Mouse (Mus musculus) lung, embryonic 16.5 days (tissue): Measurements from ENCODE around the gene Ssr4. TPM values are rescaled to one million over a fixed set of nuclear protein-coding genes. Genes with fewer than 3 reads are reported as not detected.
A peak's percentile ranks its signal among the peaks of the same experiment; 100 is the strongest.

Experiments
- ATAC-seq: fragments of 200-750 bp; cut with Nextera tagmentation; 2 replicates; pipeline ENCODE4 v1.8.0; 2017; ENCODE audit warnings: low read depth, mild to moderate bottlenecking, moderate library complexity
- H3K27ac ChIP-seq: fragments of 300-500 bp; sonication (generic); 2 replicates; pipeline ENCODE4 v1.5.1; 2014; ENCODE audit warnings: mild to moderate bottlenecking, control low read depth, low read length
- H3K27me3 ChIP-seq: fragments of 300-500 bp; sonication (generic); 2 replicates; pipeline ENCODE4 v1.6.1; 2014; ENCODE audit warnings: low read depth, low read length, mixed read lengths; ENCODE audit not compliant: control insufficient read depth, insufficient read depth
- H3K36me3 ChIP-seq: fragments of 300-500 bp; sonication (generic); 2 replicates; pipeline ENCODE4 v1.6.1; 2014; ENCODE audit warnings: low read length; ENCODE audit not compliant: control insufficient read depth, insufficient read depth
- H3K4me1 ChIP-seq: fragments of 300-500 bp; sonication (generic); replicated peaks from 2 replicates; pipeline ENCODE4 v1.6.1; 2014; ENCODE audit warnings: low read length, mixed read lengths; ENCODE audit not compliant: control insufficient read depth, insufficient read depth
- H3K4me2 ChIP-seq: fragments of 300-500 bp; sonication (generic); 2 replicates; pipeline ENCODE4 v1.6.1; 2014; ENCODE audit warnings: low read depth, low read length, control low read depth
- H3K4me3 ChIP-seq: fragments of 300-500 bp; sonication (generic); 2 replicates; pipeline ENCODE4 v1.5.1; 2014; ENCODE audit warnings: mild to moderate bottlenecking, low read length, control low read depth
- H3K9ac ChIP-seq: fragments of 300-500 bp; sonication (generic); 2 replicates; pipeline ENCODE4 v1.6.1; 2014; ENCODE audit warnings: low read length, control low read depth
- H3K9me3 ChIP-seq: fragments of 300-500 bp; sonication (generic); 2 replicates; pipeline ENCODE4 v1.6.1; 2016; ENCODE audit warnings: low read length; ENCODE audit not compliant: control insufficient read depth
- WGBS: fragments of 180-500 bp; shearing (Covaris S2); extraction: QIAGEN DNeasy Blood & Tissue Kit; methylation state at CpG from one replicate; pipeline ENCODE4 v1.1.7; 2014; 5-methylcytosine and 5-hydroxymethylcytosine counted together
- polyA plus RNA-seq: library from polyadenylated mRNA; unstranded; fragments of >200 nt; fragmentation: Nextera tagmentation; extraction: Ambion mirVana; gene quantifications from 2 replicates; pipeline ENCODE4 v1.2.1, GENCODE M21; 2015

Gene Ssr4
- polyA plus RNA-seq, 1 experiment from 2014 or later: 186 TPM

GRCm38 (mm10) chrX:73793505-73793904 lies 6.7 kb downstream of the Ssr4 start:
- WGBS: 13% methylated on average over 1 of the region's 1 CpGs

GRCm38 (mm10) chrX:73797511-73797910 lies 10.7 kb downstream of the Ssr4 start:
- Histone ChIP-seq H3K27ac (no peak overlapping the region), H3K9ac (no peak overlapping the region), H3K27me3 (no peaks in the 10 kb centered on the region), H3K9me3 (no peaks in the 10 kb centered on the region), H3K4me3 (no peak overlapping the region), H3K36me3 (no peaks in the 10 kb centered on the region), H3K4me2 (no peak overlapping the region), H3K4me1 (no peaks in the 10 kb centered on the region)
- 83% methylated on average over 2 of the region's 2 CpGs for WGBS
- no peak for ATAC-seq

More at GRCm38 (mm10) chrX:73793505-73793904, 6.7 kb downstream of the Ssr4 start:
- H3K36me3 ChIP-seq: peaks cover 5% of the 10 kb centered on the region; the same call in 1 of the 2 replicates
- no peaks in the 10 kb centered on the region for H3K9me3 ChIP-seq
- no peaks in the 10 kb centered on the region for H3K4me1 ChIP-seq
- H3K27ac ChIP-seq: no peak overlapping the region
- no peak overlapping the region for H3K9ac ChIP-seq
- no peak for ATAC-seq
- H3K27me3 ChIP-seq: no peaks in the 10 kb centered on the region
- H3K4me3 ChIP-seq: no peak overlapping the region
- no peak overlapping the region for H3K4me2 ChIP-seq

- H3K9me3 ChIP-seq: no peaks in the 10 kb centered on the region
- 42% methylated on average over 9 of the region's 9 CpGs for WGBS
- H3K4me2 ChIP-seq: no peak overlapping the region
- no peaks in the 10 kb centered on the region for H3K27me3 ChIP-seq
- no peaks in the 10 kb centered on the region for H3K36me3 ChIP-seq
- no peak overlapping the region for H3K4me3 ChIP-seq
- peak; percentile 86 for ATAC-seq
- H3K9ac ChIP-seq: no peak overlapping the region
- H3K4me1 ChIP-seq: no peaks in the 10 kb centered on the region
- no peak overlapping the region for H3K27ac ChIP-seq
Measured at GRCm38 (mm10) chrX:73798502-73798901, 11.7 kb downstream of the Ssr4 start.

- H3K36me3 ChIP-seq: no peaks in the 10 kb centered on the region
- no peak overlapping the region for H3K4me2 ChIP-seq
- 50% methylated on average over 1 of the region's 1 CpGs for whole genome bisulfite sequencing
- no peaks in the 10 kb centered on the region for H3K27me3 ChIP-seq
- H3K4me3 ChIP-seq: no peak overlapping the region
- H3K4me1 ChIP-seq: no peaks in the 10 kb centered on the region
- ATAC-seq: no peak
- no peak overlapping the region for H3K9ac ChIP-seq
- H3K27ac ChIP-seq: no peak overlapping the region
- H3K9me3 ChIP-seq: no peaks in the 10 kb centered on the region
Measured at GRCm38 (mm10) chrX:73805814-73806213, 19.0 kb downstream of the Ssr4 start.

GRCm38 (mm10) chrX:73815072-73815471 lies 28.2 kb downstream of the Ssr4 start:
- no peaks in the 10 kb centered on the region for H3K36me3 ChIP-seq
- peak overlapping the region; percentile 52 for H3K4me2 ChIP-seq
- WGBS: 20% methylated on average over 14 of the region's 14 CpGs
- H3K27me3 ChIP-seq: no peaks in the 10 kb centered on the region
- H3K9me3 ChIP-seq: no peaks in the 10 kb centered on the region
- peak overlapping the region; percentile 57 for H3K9ac ChIP-seq
- H3K4me3 ChIP-seq: peak overlapping the region; percentile 36
- H3K27ac ChIP-seq: no peak overlapping the region
- 0 out of 2 replicates have a peak, but pooled peaks have one; percentile 23 for ATAC-seq
- H3K4me1 ChIP-seq: no peaks in the 10 kb centered on the region

DNA sequence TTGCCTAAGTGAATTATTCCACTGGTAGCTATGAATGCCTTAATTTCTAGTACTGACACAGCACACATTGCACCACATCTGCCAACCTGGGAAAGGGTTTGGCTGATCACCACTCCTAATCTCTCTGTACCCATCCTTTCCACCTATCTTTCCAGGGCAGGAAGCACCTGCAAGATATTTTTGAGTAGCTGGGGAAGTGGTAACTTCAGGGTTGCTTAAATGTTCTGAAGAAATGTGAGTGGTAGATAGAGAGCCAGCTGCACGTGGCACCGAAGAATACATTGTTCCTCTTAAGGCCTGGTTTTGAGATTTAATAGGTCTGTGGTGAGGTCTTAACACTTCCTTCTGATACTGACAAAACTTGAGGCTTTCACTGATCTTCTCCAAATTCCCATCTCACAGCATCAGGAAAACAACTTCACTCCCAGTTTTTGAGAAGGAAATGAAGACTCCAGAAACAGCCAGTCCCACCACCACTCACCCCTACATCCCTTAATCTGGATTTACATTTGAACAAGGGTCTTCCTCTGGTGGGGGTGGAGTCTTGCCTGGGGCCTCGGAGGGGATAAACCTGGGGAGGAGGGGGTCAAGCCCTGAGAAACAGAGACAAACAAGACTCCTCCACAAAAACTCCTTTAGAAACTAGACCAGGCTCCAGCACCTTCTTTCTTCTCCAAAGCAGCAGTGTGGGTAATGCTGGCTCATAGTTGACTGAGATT lies 29.9 kb downstream of the Ssr4 start:
- no peaks in the 10 kb centered on the region for H3K9me3 ChIP-seq
- ATAC-seq: no peak
- no peaks in the 10 kb centered on the region for H3K27me3 ChIP-seq
- H3K4me3 ChIP-seq: no peak overlapping the region
- no peak overlapping the region for H3K27ac ChIP-seq
- H3K9ac ChIP-seq: no peak overlapping the region
- 55% methylated on average over 3 of the region's 3 CpGs for WGBS
- H3K36me3 ChIP-seq: no peaks in the 10 kb centered on the region
- no peak overlapping the region for H3K4me2 ChIP-seq
- no peaks in the 10 kb centered on the region for H3K4me1 ChIP-seq

DNA sequence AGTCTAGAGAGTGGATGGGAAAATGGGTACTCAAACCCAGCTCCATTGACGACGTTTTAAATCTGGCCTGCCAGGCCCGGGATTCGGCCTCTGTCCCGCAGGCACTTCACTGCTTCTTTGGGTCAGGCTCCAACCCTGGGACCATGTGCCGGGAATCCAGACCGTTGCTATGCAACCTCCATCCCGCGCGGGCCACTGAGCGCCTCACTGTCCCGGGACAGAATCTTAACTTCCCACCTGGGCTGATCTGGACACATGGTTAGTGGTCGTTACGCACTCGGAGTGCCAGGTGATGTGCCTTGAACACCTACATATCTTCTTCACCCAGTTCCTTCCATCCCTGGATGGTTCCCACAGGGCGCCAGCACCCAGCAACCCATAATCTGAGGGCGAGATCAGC lies 36.9 kb downstream of the Ssr4 start:
- peak; percentile 64 for ATAC-seq
- Histone ChIP-seq H3K27ac (no peak overlapping the region), H3K9me3 (no peaks in the 10 kb centered on the region), H3K4me2 (peak overlapping the region; percentile 72), H3K27me3 (no peaks in the 10 kb centered on the region), H3K4me3 (peak overlapping the region; percentile 65), H3K9ac (no peak overlapping the region), H3K36me3 (no peaks in the 10 kb centered on the region), H3K4me1 (no peaks in the 10 kb centered on the region)
- 8% methylated on average over 16 of the region's 17 CpGs for WGBS

GRCm38 (mm10) chrX:73824185-73825151 lies 37.6 kb downstream of the Ssr4 start, which contains the start of gene Pdzd4:
Gene Pdzd4 (minus strand): TSS chrX:73824969.
- Histone ChIP-seq H3K4me2 (peak within 1 kb of the TSS; percentile 72), H3K27me3 (no peaks in the 10 kb centered on the region), H3K9ac (peak within 1 kb of the TSS; percentile 76), H3K27ac (no peak within 1 kb of the TSS), H3K9me3 (no peaks in the 10 kb centered on the region), H3K36me3 (no peaks in the 10 kb centered on the region), H3K4me3 (peak within 1 kb of the TSS; percentile 65), H3K4me1 (no peaks in the 10 kb centered on the region)
- 10% methylated on average over 42 of the region's 84 CpGs for WGBS
- ATAC-seq: peak; percentile 86

DNA sequence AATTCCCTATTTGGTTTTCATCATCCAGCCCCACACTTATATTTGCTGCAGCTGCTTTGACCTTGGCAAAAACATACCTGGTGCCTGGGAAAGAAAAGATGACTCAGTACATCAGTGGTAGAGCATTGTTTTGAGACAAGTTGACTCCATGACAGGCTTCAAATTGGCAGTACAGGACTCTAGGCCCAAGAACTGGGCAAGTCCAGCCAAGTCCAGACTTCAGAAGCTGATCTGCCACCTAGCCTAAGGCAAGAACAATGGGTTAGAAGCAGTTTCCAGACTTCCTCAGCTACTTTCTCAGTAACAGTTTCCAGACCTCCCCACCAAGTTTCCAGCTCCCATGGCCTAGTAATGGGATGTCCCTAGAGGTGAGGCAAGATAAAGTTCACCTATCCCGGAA lies 48.9 kb downstream of the Ssr4 start:
- no peak overlapping the region for H3K27ac ChIP-seq
- WGBS: 94% methylated on average over 1 of the region's 1 CpGs
- ATAC-seq: no peak
- no peak overlapping the region for H3K4me3 ChIP-seq
- no peak overlapping the region for H3K4me2 ChIP-seq
- no peak overlapping the region for H3K9ac ChIP-seq
- H3K36me3 ChIP-seq: no peaks in the 10 kb centered on the region
- H3K27me3 ChIP-seq: no peaks in the 10 kb centered on the region
- no peaks in the 10 kb centered on the region for H3K4me1 ChIP-seq
- no peaks in the 10 kb centered on the region for H3K9me3 ChIP-seq
